Mouse (Mus musculus) lung, postnatal 36 days (tissue): ENCODE data around the gene Ppp1r26.

Source experiments
- DNase-seq: peaks from one replicate; pipeline ENCODE4 v3.0.0; 2022; ENCODE audit warnings: mixed read lengths

Ppp1r26 gene

GRCm38 (mm10) chr2:28498431-28498830 lies 51.8 kb downstream of the Ppp1r26 start:
- no peak for DNase-seq

DNA sequence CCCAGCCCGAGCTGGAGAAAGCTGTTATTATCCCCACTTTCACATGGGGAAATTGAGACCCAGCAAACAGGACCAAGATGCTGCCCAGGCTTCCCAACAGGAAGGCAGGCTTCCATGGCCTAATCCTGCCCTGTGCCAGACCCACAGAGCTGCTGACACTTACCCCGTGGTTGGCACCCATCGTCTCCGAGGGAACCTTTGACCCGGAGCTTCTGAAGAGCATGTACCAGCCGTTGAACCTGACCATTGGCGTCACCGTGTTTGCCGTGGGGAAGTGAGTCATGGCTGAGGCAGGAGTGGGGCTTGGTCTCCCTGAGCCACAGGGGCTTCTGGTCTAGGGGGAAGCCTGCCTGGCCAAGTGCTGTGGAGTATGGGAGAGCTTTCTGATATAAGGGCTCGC lies 56.4 kb downstream of the Ppp1r26 start:
- DNase-seq, result no peak

- no peak for DNase-seq
Measured at GRCm38 (mm10) chr2:28504676-28505075, 58.1 kb downstream of the Ppp1r26 start.
